Mouse (Mus musculus) stomach, postnatal 0 days (tissue): ENCODE results near the gene Klhl36. TPM values are rescaled to one million over a fixed set of nuclear protein-coding genes. Genes with fewer than 3 reads are reported as not detected.
A peak's percentile ranks its signal among the peaks of the same experiment; 100 is the strongest.

ENCODE experiments used
- ATAC-seq: fragments of 200-750 bp; cut with Nextera tagmentation; 2 replicates; pipeline ENCODE4 v1.8.0; 2017; ENCODE audit not compliant: low FRiP score, low TSS enrichment
- DNase-seq: peaks from one replicate; pipeline ENCODE4 v3.0.0-alpha.2; 2016; ENCODE audit warnings: low spot score
- H3K27ac ChIP-seq: fragments of 300-500 bp; sonication (generic); replicated peaks from 2 replicates; pipeline ENCODE4 v1.5.1; 2014; ENCODE audit warnings: mild to moderate bottlenecking, control low read depth
- H3K27me3 ChIP-seq: fragments of 300-500 bp; sonication (generic); 2 replicates; pipeline ENCODE4 v1.6.1; 2014; ENCODE audit warnings: low read length; ENCODE audit not compliant: control insufficient read depth, insufficient read depth
- H3K36me3 ChIP-seq: fragments of 300-500 bp; sonication (generic); 2 replicates; pipeline ENCODE4 v1.6.1; 2014; ENCODE audit warnings: low read length, mixed read lengths; ENCODE audit not compliant: control insufficient read depth, insufficient read depth
- H3K4me1 ChIP-seq: fragments of 300-500 bp; sonication (generic); replicated peaks from 2 replicates; pipeline ENCODE4 v1.6.1; 2014; ENCODE audit warnings: antibody characterized with exemption; ENCODE audit not compliant: control insufficient read depth, insufficient read depth
- H3K4me2 ChIP-seq: fragments of 300-500 bp; sonication (generic); replicated peaks from 2 replicates; pipeline ENCODE4 v1.6.1; 2014; ENCODE audit warnings: low read depth, mild to moderate bottlenecking, control low read depth, moderate library complexity
- H3K4me3 ChIP-seq: fragments of 300-500 bp; sonication (generic); 2 replicates; pipeline ENCODE4 v1.5.1; 2014; ENCODE audit warnings: low read depth, low read length, control low read depth
- H3K9ac ChIP-seq: fragments of 300-500 bp; sonication (generic); 2 replicates; pipeline ENCODE4 v1.6.1; 2014; ENCODE audit warnings: mild to moderate bottlenecking, low read length, control low read depth, mixed read lengths
- H3K9me3 ChIP-seq: fragments of 300-500 bp; sonication (generic); 2 replicates; pipeline ENCODE4 v1.6.1; 2016; ENCODE audit warnings: low read length; ENCODE audit not compliant: control insufficient read depth
- CTCF ChIP-seq: IDR thresholded peaks from 2 replicates; pipeline ENCODE4 v1.5.1; 2016; ENCODE audit warnings: antibody characterized with exemption, low read depth, mild to moderate bottlenecking, moderate library complexity
- EP300 ChIP-seq: optimal IDR thresholded peaks from 2 replicates; pipeline ENCODE3; 2016; ENCODE audit warnings: antibody characterized with exemption
- WGBS: fragments of 180-500 bp; shearing (Covaris S2); extraction: QIAGEN DNeasy Blood & Tissue Kit; methylation state at CpG from one replicate; pipeline ENCODE4 v1.1.7; 2014; 5-methylcytosine and 5-hydroxymethylcytosine counted together
- polyA plus RNA-seq: library from polyadenylated mRNA; unstranded; fragments of >200 nt; fragmentation: Nextera tagmentation; extraction: Ambion mirVana; gene quantifications from 2 replicates; pipeline ENCODE4 v1.2.1, GENCODE M21; 2015

Gene Klhl36
- polyA plus RNA-seq, 1 experiment from 2014 or later: 9.0 TPM

GRCm38 (mm10) chr8:119909944-119910546 lies 48.0 kb downstream of the Klhl36 start, which contains the start of gene Usp10:
Usp10 (plus strand) TSS chr8:119910360.
- Histone ChIP-seq H3K36me3 (no peaks in the 10 kb centered on the region), H3K4me3 (peak within 1 kb of the TSS; percentile 75), H3K9me3 (no peaks in the 10 kb centered on the region), H3K27ac (peak within 1 kb of the TSS; percentile 91), H3K4me1 (no peaks in the 10 kb centered on the region), H3K27me3 (no peaks in the 10 kb centered on the region), H3K9ac (peak within 1 kb of the TSS; percentile 84), H3K4me2 (peak within 1 kb of the TSS; percentile 88)
- WGBS: 22% methylated on average over 13 of the region's 13 CpGs
- DNase-seq (no peak), ATAC-seq (no peak)
- TF ChIP-seq EP300 (no peak), CTCF (no peak)

- ATAC-seq (peak; percentile 96), DNase-seq (peak; percentile 94)
- peak within 1 kb of the TSS; percentile 75 for H3K4me3 ChIP-seq
- H3K9me3 ChIP-seq: no peaks in the 10 kb centered on the region
- TF ChIP-seq EP300 (no peak), CTCF (no peak)
- WGBS: under 1% methylated on average over 55 of the region's 97 CpGs
- H3K36me3 ChIP-seq: no peaks in the 10 kb centered on the region
- H3K4me1 ChIP-seq: no peaks in the 10 kb centered on the region
- peak within 1 kb of the TSS; percentile 91 for H3K27ac ChIP-seq
- peak within 1 kb of the TSS; percentile 88 for H3K4me2 ChIP-seq
- peak within 1 kb of the TSS; percentile 84 for H3K9ac ChIP-seq
- no peaks in the 10 kb centered on the region for H3K27me3 ChIP-seq
These were observed 48.6 kb downstream of the Klhl36 start, which contains the start of gene Gm20388 for GRCm38 (mm10) chr8:119910547-119911257. Gm20388 (plus strand) TSS chr8:119910841.

- ATAC-seq (peak; percentile 43; the same call in 1 of the 2 replicates), DNase-seq (no peak)
- H3K27ac ChIP-seq: peak overlapping the region; percentile 91
- peak overlapping the region; percentile 75 for H3K4me3 ChIP-seq
- no peaks in the 10 kb centered on the region for H3K36me3 ChIP-seq
- peak overlapping the region; percentile 84 for H3K9ac ChIP-seq
- no peaks in the 10 kb centered on the region for H3K9me3 ChIP-seq
- 1% methylated on average over 29 of the region's 30 CpGs for WGBS
- H3K4me2 ChIP-seq: peak overlapping the region; percentile 88
- no peak for TF ChIP-seq EP300
- TF ChIP-seq CTCF: no peak
- H3K4me1 ChIP-seq: no peaks in the 10 kb centered on the region
- no peaks in the 10 kb centered on the region for H3K27me3 ChIP-seq
These were observed 49.3 kb downstream of the Klhl36 start for GRCm38 (mm10) chr8:119911258-119911962.

GRCm38 (mm10) chr8:119912643-119913042 lies 50.6 kb downstream of the Klhl36 start:
- DNase-seq (no peak), ATAC-seq (no peak)
- Histone ChIP-seq H3K4me1 (no peaks in the 10 kb centered on the region), H3K4me2 (peak overlapping the region; percentile 88), H3K9me3 (no peaks in the 10 kb centered on the region), H3K27ac (no peak overlapping the region; the same call in 1 of the 2 replicates), H3K27me3 (no peaks in the 10 kb centered on the region), H3K4me3 (no peak overlapping the region), H3K36me3 (no peaks in the 10 kb centered on the region), H3K9ac (peak overlapping the region; percentile 3; the same call in 1 of the 2 replicates)
- TF ChIP-seq CTCF (no peak), EP300 (no peak)
- WGBS: 40% methylated on average over 6 of the region's 6 CpGs

- H3K36me3 ChIP-seq: no peaks in the 10 kb centered on the region
- no peak overlapping the region for H3K4me3 ChIP-seq
- ATAC-seq: no peak
- DNase-seq: no peak
- H3K9ac ChIP-seq: no peak overlapping the region
- H3K4me2 ChIP-seq: no peak overlapping the region; the same call in 1 of the 2 replicates
- H3K27me3 ChIP-seq: no peaks in the 10 kb centered on the region
- no peak overlapping the region for H3K27ac ChIP-seq
- no peaks in the 10 kb centered on the region for H3K9me3 ChIP-seq
- H3K4me1 ChIP-seq: no peaks in the 10 kb centered on the region
- no peak for TF ChIP-seq EP300
- TF ChIP-seq CTCF: no peak
- whole genome bisulfite sequencing: 35% methylated on average over 3 of the region's 3 CpGs
These were observed 51.1 kb downstream of the Klhl36 start for GRCm38 (mm10) chr8:119913181-119913580.
